Mouse (Mus musculus) MEL (cell line): ENCODE data around the gene Cckar.

Experiments
- CHD1 ChIP-seq: IDR thresholded peaks from 2 replicates; pipeline ENCODE4 v1.6.1; 2012; ENCODE audit warnings: low read depth, mild to moderate bottlenecking, inconsistent platforms, low read length, improper control_type of control experiment
- CTCF ChIP-seq, 3 experiments: IDR thresholded peaks in 2 of 3; conservative IDR thresholded peaks in 1 of 3; 2 replicates each; pipeline ENCODE4 v1.5.1; 2011 to 2012; ENCODE audit warnings: low read length in 3 of 3, low read depth in 2 of 3, mild to moderate bottlenecking in 2 of 3, improper control_type of control experiment in 1 of 3, inconsistent platforms in 1 of 3, mixed read lengths in 1 of 3, moderate library complexity in 1 of 3; ENCODE audit not compliant: control insufficient read depth in 1 of 3, insufficient read depth in 1 of 3, poor library complexity in 1 of 3, severe bottlenecking in 1 of 3
- EP300 ChIP-seq, 2 experiments: IDR thresholded peaks; 2 replicates each; pipeline ENCODE4 v1.6.1; 2011; ENCODE audit warnings: improper control_type of control experiment in 2 of 2, low read length in 2 of 2, low read depth in 1 of 2, mild to moderate bottlenecking in 1 of 2
- ETS1 ChIP-seq: IDR thresholded peaks from 2 replicates; pipeline ENCODE4 v1.6.1; 2012; ENCODE audit warnings: low read depth, mild to moderate bottlenecking, inconsistent platforms, low read length, improper control_type of control experiment, moderate library complexity
- GABPA ChIP-seq: IDR thresholded peaks from 2 replicates; pipeline ENCODE4 v1.6.1; 2012; ENCODE audit warnings: low read depth, mild to moderate bottlenecking, inconsistent platforms, low read length, improper control_type of control experiment, moderate library complexity
- GATA1 ChIP-seq: IDR thresholded peaks from 2 replicates; pipeline ENCODE4 v1.6.1; 2011; ENCODE audit warnings: low read depth, low read length, improper control_type of control experiment
- KAT2A ChIP-seq: conservative IDR thresholded peaks from 2 replicates; pipeline ENCODE4 v1.6.1; 2012; ENCODE audit warnings: low read depth, low read length, improper control_type of control experiment, inconsistent platforms
- MYC ChIP-seq: IDR thresholded peaks from 2 replicates; pipeline ENCODE4 v1.6.1; 2011; ENCODE audit warnings: low read depth, mild to moderate bottlenecking, low read length, improper control_type of control experiment, moderate library complexity
- NRF1 ChIP-seq: IDR thresholded peaks from 2 replicates; pipeline ENCODE4 v1.6.1; 2014; ENCODE audit warnings: low read depth, mild to moderate bottlenecking, inconsistent platforms, low read length, improper control_type of control experiment, moderate library complexity; ENCODE audit not compliant: poor library complexity, insufficient read depth, severe bottlenecking
- SMC3 ChIP-seq: IDR thresholded peaks from 2 replicates; pipeline ENCODE4 v1.6.1; 2011; ENCODE audit warnings: low read depth, low read length, improper control_type of control experiment
- TAL1 ChIP-seq: IDR thresholded peaks from 2 replicates; pipeline ENCODE4 v1.6.1; 2012; ENCODE audit warnings: mild to moderate bottlenecking, inconsistent platforms, low read length, moderate library complexity, mixed read lengths
- USF1 ChIP-seq: IDR thresholded peaks from 2 replicates; pipeline ENCODE4 v1.6.1; 2014; ENCODE audit warnings: low read depth, mild to moderate bottlenecking, inconsistent platforms, low read length, improper control_type of control experiment, moderate library complexity
- USF2 ChIP-seq, 2 experiments: IDR thresholded peaks; 2 replicates each; pipeline ENCODE4 v1.6.1; 2011 to 2012; ENCODE audit warnings: improper control_type of control experiment in 2 of 2, low read length in 2 of 2, borderline replicate concordance in 1 of 2, inconsistent platforms in 1 of 2, low read depth in 1 of 2, mild to moderate bottlenecking in 1 of 2; ENCODE audit not compliant: insufficient read depth in 1 of 2

- TF ChIP-seq CTCF (IDR thresholded peaks at IDR 0.05 in 2 of 3, conservative IDR thresholded peaks at IDR 0.05 in 1 of 3; ENCODE audit: control insufficient read depth in 1 of 3, insufficient read depth in 1 of 3, low read depth in 2 of 3, low read length in 3 of 3, poor library complexity in 1 of 3, severe bottlenecking in 1 of 3) (no peak), KAT2A (no peak), EP300 (IDR thresholded peaks at IDR 0.05; ENCODE audit: low read depth in 1 of 2, low read length in 2 of 2) (no peak), SMC3 (no peak), USF1 (no peak), GABPA (no peak), NRF1 (no peak), GATA1 (no peak), MYC (no peak), TAL1 (no peak), ETS1 (no peak), USF2 (IDR thresholded peaks at IDR 0.05; ENCODE audit: borderline replicate concordance in 1 of 2, insufficient read depth in 1 of 2, low read depth in 1 of 2, low read length in 2 of 2) (no peak), CHD1 (no peak)
Observed at GRCm38 (mm10) chr5:53692662-53693061, 14.8 kb downstream of the Cckar start.
